ENCODE assay signal across 23 mouse cellular contexts in genomic region chr16:36794976-36795375, GRCm38 (mm10). TPM values are rescaled to one million over a fixed set of nuclear protein-coding genes. Genes with fewer than 3 reads are reported as not detected.
DNase-seq lines count a peak whose midpoint lies in the region; ATAC-seq and TF ChIP-seq lines count a peak whose summit lies in the region.
"Had no signal": no experiment of that assay in that cellular context is flagged by ENCODE, and none has a peak within 500 bp of the region (broad histone marks: within the 10 kb centered on the region; RNA-seq: fewer than 3 reads in every experiment).

No protein-coding gene starts in this region.

- no peak for TF ChIP-seq RAD21 in CH12.LX (IDR thresholded peaks at IDR 0.05; ENCODE audit: low read depth, low read length)

- no peaks in the 10 kb centered on the region for H3K79me2 ChIP-seq in CH12.LX (replicated peaks; ENCODE audit: control insufficient read depth, extremely low read depth, insufficient read depth, poor library complexity, severe bottlenecking)

- TF ChIP-seq POLR2A in CH12.LX (IDR thresholded peaks at IDR 0.05; ENCODE audit: low read depth, low read length), result no peak

- peak; percentile 92 for TF ChIP-seq EP300 in CH12.LX (IDR thresholded peaks at IDR 0.05; ENCODE audit: low read length)

- no peak overlapping the region for H3K27ac ChIP-seq in CH12.LX (ENCODE audit: insufficient read depth, low read depth)
- H3K27ac ChIP-seq in kidney, embryonic 15.5 days, result no peak overlapping the region
- H3K27ac ChIP-seq: embryonic facial prominence, embryonic 10.5 days; embryonic facial prominence, embryonic 12.5 days; forebrain, embryonic 13.5 days; forebrain, embryonic 15.5 days had no signal

- in situ Hi-C loops in CH12.LX (cut with MboI; ENCODE audit: low pct_ligation_motif_present, low pct_unique_long_range_greater_than_20kb, low sequenced_read_pairs), result no loop called here

- dilution Hi-C loops in CH12.LX (cut with MboI; ENCODE audit: extremely low pct_ligation_motif_present, extremely low pct_unique_long_range_greater_than_20kb, low sequenced_read_pairs), result no loop called here

- peak overlapping the region; percentile 51; the same call in 1 of the 2 replicates for H3K9ac ChIP-seq in CH12.LX (ENCODE audit: insufficient read depth, low read depth)
- no peak overlapping the region for H3K9ac ChIP-seq in kidney, embryonic 15.5 days
- H3K9ac ChIP-seq: embryonic facial prominence, embryonic 12.5 days; forebrain, embryonic 13.5 days; forebrain, embryonic 15.5 days; forebrain, postnatal 0 days had no signal

- H3K4me3 ChIP-seq in CH12.LX (replicated peaks in 1 of 3; ENCODE audit: low read depth in 2 of 3, low read length in 2 of 3, poor library complexity in 1 of 3), result no peak overlapping the region
- no peak overlapping the region for H3K4me3 ChIP-seq in kidney, embryonic 15.5 days (replicated peaks)
- H3K4me3 ChIP-seq: embryonic facial prominence, embryonic 10.5 days; embryonic facial prominence, embryonic 12.5 days; forebrain, embryonic 13.5 days; forebrain, embryonic 15.5 days had no signal

- peaks cover 14 to 31% of the 10 kb centered on the region in 2 experiments for H3K4me1 ChIP-seq in CH12.LX (ENCODE audit: control insufficient read depth in 1 of 2, insufficient read depth in 2 of 2)
- no peaks in the 10 kb centered on the region for H3K4me1 ChIP-seq in kidney, embryonic 15.5 days
- H3K4me1 ChIP-seq: embryonic facial prominence, embryonic 10.5 days; embryonic facial prominence, embryonic 12.5 days; forebrain, embryonic 13.5 days; forebrain, embryonic 15.5 days had no signal

- WGBS in kidney, embryonic 15.5 days, result 82% methylated on average over 2 of the region's 2 CpGs

- peak overlapping the region; percentile 73 for H3K4me2 ChIP-seq in CH12.LX (ENCODE audit: insufficient read depth, low read depth, poor library complexity, severe bottlenecking)
- H3K4me2 ChIP-seq in kidney, embryonic 15.5 days, result no peak overlapping the region
- H3K4me2 ChIP-seq: embryonic facial prominence, embryonic 12.5 days; forebrain, embryonic 13.5 days; forebrain, embryonic 15.5 days had no signal

- H3K9me3 ChIP-seq in CH12.LX (replicated peaks; ENCODE audit: low read length), result peaks cover 2% of the 10 kb centered on the region
- no peaks in the 10 kb centered on the region for H3K9me3 ChIP-seq in kidney, embryonic 15.5 days (replicated peaks)
- H3K9me3 ChIP-seq: embryonic facial prominence, embryonic 10.5 days; embryonic facial prominence, embryonic 12.5 days; forebrain, embryonic 13.5 days; forebrain, embryonic 15.5 days had no signal

- H3K36me3 ChIP-seq in CH12.LX (replicated peaks in 1 of 2; ENCODE audit: control insufficient read depth in 1 of 2, insufficient read depth in 1 of 2, low read length in 1 of 2), result no peaks in the 10 kb centered on the region
- H3K36me3 ChIP-seq in kidney, embryonic 15.5 days, result no peaks in the 10 kb centered on the region
- H3K36me3 ChIP-seq: embryonic facial prominence, embryonic 10.5 days; embryonic facial prominence, embryonic 12.5 days; forebrain, embryonic 15.5 days had no signal

- peak; percentile 31 for DNase-seq in CH12.LX (ENCODE audit: extremely low read depth)
- DNase-seq in spleen, postnatal 36 days (ENCODE audit: low spot score in 2 of 2), result no peak
- no peak for DNase-seq in adrenal gland, postnatal 25 days
- DNase-seq in adrenal gland, postnatal 10 days, result no peak
- DNase-seq: adrenal gland, adult 2 months; adrenal gland, postnatal 14 days; B cell, adult 2 months; cerebellum, adult 11 months; cerebellum, adult 18-20 months; cerebellum, adult 8-10 months; cerebellum, adult 9-11 months; cerebellum, postnatal 14 days; cerebellum, postnatal 36 days; forebrain, postnatal 0 days had no signal

- TF ChIP-seq CTCF in CH12.LX (conservative IDR thresholded peaks at IDR 0.05 in 1 of 2, IDR thresholded peaks at IDR 0.05 in 1 of 2; ENCODE audit: low read depth in 2 of 2, low read length in 2 of 2), result no peak

- peak; percentile 59 for ATAC-seq in granulocyte monocyte progenitor cell, adult 5-6 weeks (replicated peaks; ENCODE audit: poor library complexity, severe bottlenecking)
- ATAC-seq in megakaryocyte progenitor cell, adult 5-6 weeks (replicated peaks; ENCODE audit: poor library complexity), result 0 out of 2 replicates have a peak, but pooled peaks have one; percentile 31
- no peak for ATAC-seq in kidney, embryonic 15.5 days (replicated peaks; ENCODE audit: low FRiP score)
- ATAC-seq: CD4-positive, CD25-positive, alpha-beta regulatory T cell, adult 4 months; forebrain, embryonic 13.5 days; forebrain, embryonic 15.5 days; forebrain, postnatal 0 days had no signal

- H3K27me3 ChIP-seq in CH12.LX (replicated peaks), result no peaks in the 10 kb centered on the region
- no peaks in the 10 kb centered on the region for H3K27me3 ChIP-seq in kidney, embryonic 15.5 days
- H3K27me3 ChIP-seq: embryonic facial prominence, embryonic 12.5 days; forebrain, embryonic 13.5 days; forebrain, embryonic 15.5 days had no signal

TF ChIP-seq in CH12.LX, 34 proteins besides CTCF, POLR2A, EP300 and RAD21:
- TF ChIP-seq BHLHE40 (IDR thresholded peaks at IDR 0.05; ENCODE audit: low read depth, low read length), result peak; percentile 80
- 0 out of 2 replicates have a peak, but pooled peaks have one; percentile 39 for TF ChIP-seq MYC (IDR thresholded peaks at IDR 0.05; ENCODE audit: low read depth, low read length)
- no peak for TF ChIP-seq JUND (conservative IDR thresholded peaks at IDR 0.05; ENCODE audit: low read depth, low read length)
- 0 out of 2 replicates have a peak, but pooled peaks have one; percentile 29 for TF ChIP-seq TCF12 (IDR thresholded peaks at IDR 0.05; ENCODE audit: low read depth, low read length)
- TF ChIP-seq ZKSCAN1 (IDR thresholded peaks at IDR 0.05; ENCODE audit: borderline replicate concordance, low read depth, low read length), result no peak
- TF ChIP-seq ETS1 (conservative IDR thresholded peaks at IDR 0.05; ENCODE audit: low read depth, low read length), result no peak; the same call in 1 of the 2 replicates
- TF ChIP-seq TBP (conservative IDR thresholded peaks at IDR 0.05; ENCODE audit: low read depth, low read length), result 0 out of 2 replicates have a peak, but pooled peaks have one; percentile 34
- no peak for TF ChIP-seq CHD2 (IDR thresholded peaks at IDR 0.05; ENCODE audit: low read length)
- TF ChIP-seq IRF4 (IDR thresholded peaks at IDR 0.05; ENCODE audit: low read depth, low read length), result peak; percentile 93
- no peak; the same call in 1 of the 2 replicates for TF ChIP-seq JUN (IDR thresholded peaks at IDR 0.05; ENCODE audit: insufficient read depth, low read depth, low read length)

RNA-seq across cellular contexts. Expression of gene Slc15a2, which starts 10.2 kb away (rescaled TPM):
- total RNA-seq in CH12.LX (2012; rRNA removed), result 10.0 and 11.7 TPM in 2 replicates
- 9.4 and 10.8 TPM in 2 replicates for total RNA-seq in CH12.LX (2014; rRNA removed)
- polyA plus RNA-seq in CH12.LX (2012; ENCODE audit: insufficient read length, low read depth), result 9.3 and 11.4 TPM in 2 replicates
- total RNA-seq in granulocyte monocyte progenitor cell, adult 5-6 weeks (2014; fragmentation: Nextera tagmentation), result 5.8 and 9.2 TPM in 2 replicates
- 6.1 and 10.6 TPM in 2 replicates for total RNA-seq in granulocyte monocyte progenitor cell, adult 5-6 weeks (2017)
- total RNA-seq in megakaryocyte progenitor cell, adult 5-6 weeks (2015), result 5.3 and 7.5 TPM in 2 replicates
- 8.0 and 10.3 TPM in 2 replicates for total RNA-seq in megakaryocyte progenitor cell, adult 5-6 weeks (2017)
- 18.0 and 18.9 TPM in 2 replicates for polyA plus RNA-seq in kidney, embryonic 15.5 days (2015; fragmentation: Nextera tagmentation; extraction: Ambion mirVana)
- total RNA-seq in adrenal gland, postnatal 25 days (2021), result 1.1 and 1.7 TPM in 2 replicates
- 1 to 10 TPM; 2.4 to 3.4 TPM for total RNA-seq in adrenal gland, postnatal 10 days (2021)
- total RNA-seq: MEL had no signal

RNA-seq across cellular contexts. Expression of gene Iqcb1, which starts 33.2 kb away (rescaled TPM):
- total RNA-seq in CH12.LX (2012; rRNA removed) (32.1 and 41.0 TPM in 2 replicates), CH12.LX (2014; rRNA removed) (46.4 and 50.4 TPM in 2 replicates)
- polyA plus RNA-seq in CH12.LX (2012; ENCODE audit: insufficient read length, low read depth), result 47.7 and 49.9 TPM in 2 replicates
- 4.7 and 13.6 TPM in 2 replicates for total RNA-seq in granulocyte monocyte progenitor cell, adult 5-6 weeks (2014; fragmentation: Nextera tagmentation)
- 10.8 and 11.2 TPM in 2 replicates for total RNA-seq in granulocyte monocyte progenitor cell, adult 5-6 weeks (2017)
- 12.7 and 18.7 TPM in 2 replicates for total RNA-seq in megakaryocyte progenitor cell, adult 5-6 weeks (2015)
- total RNA-seq in megakaryocyte progenitor cell, adult 5-6 weeks (2017), result 11.1 and 11.7 TPM in 2 replicates
- polyA plus RNA-seq in kidney, embryonic 15.5 days (2015; fragmentation: Nextera tagmentation; extraction: Ambion mirVana), result 33.3 and 40.9 TPM in 2 replicates
- 18.6 and 19.5 TPM in 2 replicates for total RNA-seq in adrenal gland, postnatal 25 days (2021)
- total RNA-seq in adrenal gland, postnatal 10 days (2021), result 10 to 100 TPM; 12.3 to 16.2 TPM
